Mouse (Mus musculus): Measurements from ENCODE around the gene 1700016D06Rik.

Gene 1700016D06Rik

GRCm38 (mm10) chr8:11635012-11635577 lies 65.8 kb downstream of the 1700016D06Rik start:
- no peak for DNase-seq (ENCODE audit: low spot score)

- DNase-seq (ENCODE audit: low spot score), result no peak
Measured at GRCm38 (mm10) chr8:11634331-11635011, 66.4 kb downstream of the 1700016D06Rik start.

- no peak for DNase-seq (ENCODE audit: low spot score)
Measured at GRCm38 (mm10) chr8:11633414-11633813, 67.4 kb downstream of the 1700016D06Rik start.

GRCm38 (mm10) chr8:11632406-11632805 lies 68.5 kb downstream of the 1700016D06Rik start:
- DNase-seq (ENCODE audit: low spot score), result no peak

- DNase-seq (ENCODE audit: low spot score), result no peak
Measured at GRCm38 (mm10) chr8:11629206-11629605, 71.7 kb downstream of the 1700016D06Rik start.

GRCm38 (mm10) chr8:11628506-11629132 lies 72.2 kb downstream of the 1700016D06Rik start:
- no peak for DNase-seq (ENCODE audit: low spot score)

GRCm38 (mm10) chr8:11627717-11628116 lies 73.1 kb downstream of the 1700016D06Rik start:
- no peak for DNase-seq (ENCODE audit: low spot score)

GRCm38 (mm10) chr8:11625084-11625483 lies 75.8 kb downstream of the 1700016D06Rik start:
- no peak for DNase-seq (ENCODE audit: low spot score)

- no peak for DNase-seq (ENCODE audit: low spot score)
Measured at GRCm38 (mm10) chr8:11619091-11619490, 81.8 kb downstream of the 1700016D06Rik start.

- no peak for DNase-seq (ENCODE audit: low spot score)
Measured at GRCm38 (mm10) chr8:11618063-11618462, 82.8 kb downstream of the 1700016D06Rik start.

GRCm38 (mm10) chr8:11616294-11616693 lies 84.6 kb downstream of the 1700016D06Rik start:
- no peak for DNase-seq (ENCODE audit: low spot score)

- no peak for DNase-seq (ENCODE audit: low spot score)
Measured at GRCm38 (mm10) chr8:11614126-11614835, 86.6 kb downstream of the 1700016D06Rik start.

- no peak for DNase-seq (ENCODE audit: low spot score)
Measured at GRCm38 (mm10) chr8:11608848-11609247, 92.0 kb downstream of the 1700016D06Rik start.
